Mouse (Mus musculus): ENCODE measurements around the gene Magi3. TPM values are rescaled to one million over a fixed set of nuclear protein-coding genes. Genes with fewer than 3 reads are reported as not detected.

Magi3 gene
- polyA plus RNA-seq, 1 experiment, result 10.3 TPM

GRCm38 (mm10) chr3:104235099-104235498, 14.9 kb upstream of the Magi3 start:
- 92% methylated on average over 5 of the region's 5 CpGs for WGBS
- no peaks in the 10 kb centered on the region for H3K27me3 ChIP-seq (ENCODE audit: control insufficient read depth, insufficient read depth, low read length)
- H3K4me1 ChIP-seq (ENCODE audit: control insufficient read depth, insufficient read depth, insufficient read length, low read length), result peaks cover 2% of the 10 kb centered on the region; the same call in 1 of the 2 replicates
- TF ChIP-seq CTCF (IDR thresholded peaks at IDR 0.05; ENCODE audit: extremely low read depth, insufficient read length, insufficient replicate concordance, low read depth, low read length) (no peak), POLR2A (IDR thresholded peaks at IDR 0.05; ENCODE audit: low read depth, low read length) (no peak)
- H3K36me3 ChIP-seq (ENCODE audit: control insufficient read depth, insufficient read depth, low read length), result no peaks in the 10 kb centered on the region
- H3K27ac ChIP-seq (ENCODE audit: insufficient read depth, low read depth, low read length), result no peak overlapping the region
- no peak overlapping the region for H3K4me3 ChIP-seq (ENCODE audit: low read depth, low read length)

DNA sequence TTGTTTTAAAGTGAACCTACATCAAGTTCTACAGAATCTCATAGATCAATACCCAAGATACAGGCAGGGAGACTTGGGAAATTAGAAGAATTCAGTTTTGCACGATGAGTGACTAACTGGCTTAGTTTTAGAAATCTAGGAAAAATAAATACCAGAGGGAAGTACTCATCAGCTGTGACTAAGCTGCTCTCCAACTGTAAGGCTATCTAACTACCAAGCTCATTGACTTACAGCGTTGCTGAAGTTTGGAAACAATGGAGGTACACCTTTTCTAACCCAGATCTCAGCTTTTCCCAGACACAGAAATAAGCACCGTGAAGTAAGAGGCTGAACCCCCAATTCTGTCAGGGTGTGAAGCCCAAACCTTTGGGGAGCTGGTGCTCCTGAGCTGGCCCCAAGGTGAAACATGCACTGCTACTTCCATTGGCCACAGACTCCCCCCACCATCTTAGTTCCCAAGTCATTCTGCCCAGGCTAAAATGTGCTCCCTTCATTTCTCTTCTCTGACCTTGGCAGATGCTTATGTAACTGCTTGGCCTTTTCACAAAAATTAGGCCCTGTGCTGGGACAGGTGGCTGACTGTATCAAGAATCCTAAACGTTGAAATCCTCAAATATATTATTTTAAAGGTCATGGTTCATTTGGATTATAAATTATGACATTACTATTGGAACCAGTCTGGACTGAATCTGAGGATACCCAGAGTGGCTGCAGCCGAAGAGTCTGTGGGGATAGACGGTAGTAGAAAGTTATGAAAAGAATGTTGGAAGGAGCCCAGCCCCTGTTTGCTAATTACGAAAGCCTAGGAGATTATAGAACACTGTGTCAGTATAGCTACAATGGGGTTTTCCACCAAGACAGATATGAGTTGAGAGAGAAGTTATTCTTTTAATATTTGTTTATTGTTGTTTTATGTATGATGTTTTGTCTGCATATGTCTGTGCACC, 13.5 kb upstream of the Magi3 start:
- 57% methylated on average over 7 of the region's 7 CpGs for WGBS
- peaks cover 2% of the 10 kb centered on the region; the same call in 1 of the 2 replicates for H3K4me1 ChIP-seq (ENCODE audit: control insufficient read depth, insufficient read depth, insufficient read length, low read length)
- no peak overlapping the region for H3K27ac ChIP-seq (ENCODE audit: insufficient read depth, low read depth, low read length)
- no peaks in the 10 kb centered on the region for H3K27me3 ChIP-seq (ENCODE audit: control insufficient read depth, insufficient read depth, low read length)
- no peaks in the 10 kb centered on the region for H3K36me3 ChIP-seq (ENCODE audit: control insufficient read depth, insufficient read depth, low read length)
- H3K4me3 ChIP-seq (ENCODE audit: low read depth, low read length), result no peak overlapping the region
- TF ChIP-seq POLR2A (IDR thresholded peaks at IDR 0.05; ENCODE audit: low read depth, low read length) (no peak), CTCF (IDR thresholded peaks at IDR 0.05; ENCODE audit: extremely low read depth, insufficient read length, insufficient replicate concordance, low read depth, low read length) (no peak)

DNA sequence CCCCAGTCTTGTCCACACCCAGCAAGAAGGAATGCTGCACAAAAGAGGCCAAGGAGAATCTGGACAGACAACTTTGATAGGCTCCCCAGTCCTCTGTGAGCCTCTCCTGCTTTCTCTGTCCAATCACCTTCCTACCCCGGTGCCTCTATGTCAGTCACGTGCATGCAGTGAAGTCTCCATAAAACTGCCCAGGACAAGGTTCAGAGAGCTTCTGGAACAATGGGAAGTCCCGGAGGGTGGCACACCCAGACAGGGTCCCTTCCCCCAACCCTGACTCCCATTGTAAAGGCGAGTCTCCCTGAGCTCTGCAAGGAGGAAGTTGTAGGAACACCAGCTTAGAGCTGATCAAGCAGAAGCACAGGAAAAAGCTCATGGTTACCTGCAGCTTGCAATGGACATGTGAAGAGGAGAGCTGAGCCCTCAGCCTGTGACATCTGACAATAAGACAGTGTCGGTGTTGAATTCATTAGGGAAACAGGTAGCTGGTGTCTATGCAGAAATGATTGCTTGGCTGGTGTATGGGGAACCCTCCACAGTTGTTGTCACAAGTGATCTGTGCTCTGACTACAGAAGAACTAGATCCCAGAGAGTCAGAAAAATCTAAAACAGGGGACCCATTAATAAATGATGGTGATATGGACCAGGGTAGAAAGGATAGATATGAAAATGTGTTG, 7.4 kb upstream of the Magi3 start:
- TF ChIP-seq CTCF (IDR thresholded peaks at IDR 0.05; ENCODE audit: extremely low read depth, insufficient read length, insufficient replicate concordance, low read depth, low read length), result no peak
- peak; percentile 45; the same call in 1 of the 2 replicates for TF ChIP-seq POLR2A (IDR thresholded peaks at IDR 0.05; ENCODE audit: low read depth, low read length)
- 18% methylated on average over 5 of the region's 5 CpGs for WGBS
- no peaks in the 10 kb centered on the region for H3K36me3 ChIP-seq (ENCODE audit: control insufficient read depth, insufficient read depth, low read length)
- peak overlapping the region; percentile 99 for H3K27ac ChIP-seq (ENCODE audit: insufficient read depth, low read depth, low read length)
- H3K27me3 ChIP-seq (ENCODE audit: control insufficient read depth, insufficient read depth, low read length), result no peaks in the 10 kb centered on the region
- no peak overlapping the region for H3K4me3 ChIP-seq (ENCODE audit: low read depth, low read length)
- peaks cover 14% of the 10 kb centered on the region; the same call in 1 of the 2 replicates for H3K4me1 ChIP-seq (ENCODE audit: control insufficient read depth, insufficient read depth, insufficient read length, low read length)

GRCm38 (mm10) chr3:104226731-104227130, 6.6 kb upstream of the Magi3 start:
- Histone ChIP-seq H3K36me3 (ENCODE audit: control insufficient read depth, insufficient read depth, low read length) (no peaks in the 10 kb centered on the region), H3K27me3 (ENCODE audit: control insufficient read depth, insufficient read depth, low read length) (no peaks in the 10 kb centered on the region), H3K4me1 (ENCODE audit: control insufficient read depth, insufficient read depth, insufficient read length, low read length) (peaks cover 14% of the 10 kb centered on the region; the same call in 1 of the 2 replicates), H3K4me3 (ENCODE audit: low read depth, low read length) (no peak overlapping the region; the same call in 1 of the 2 replicates), H3K27ac (ENCODE audit: insufficient read depth, low read depth, low read length) (peak overlapping the region; percentile 91)
- TF ChIP-seq POLR2A (IDR thresholded peaks at IDR 0.05; ENCODE audit: low read depth, low read length), result no peak
- TF ChIP-seq CTCF (IDR thresholded peaks at IDR 0.05; ENCODE audit: extremely low read depth, insufficient read length, insufficient replicate concordance, low read depth, low read length), result no peak
- 19% methylated on average over 7 of the region's 7 CpGs for WGBS

- H3K4me1 ChIP-seq (ENCODE audit: control insufficient read depth, insufficient read depth, insufficient read length, low read length), result peaks cover 4% of the 10 kb centered on the region; the same call in 1 of the 2 replicates
- 3% methylated on average over 11 of the region's 11 CpGs for WGBS
- no peaks in the 10 kb centered on the region for H3K27me3 ChIP-seq (ENCODE audit: control insufficient read depth, insufficient read depth, low read length)
- no peaks in the 10 kb centered on the region for H3K36me3 ChIP-seq (ENCODE audit: control insufficient read depth, insufficient read depth, low read length)
- H3K4me3 ChIP-seq (ENCODE audit: low read depth, low read length), result peak overlapping the region; percentile 58
- TF ChIP-seq CTCF (IDR thresholded peaks at IDR 0.05; ENCODE audit: extremely low read depth, insufficient read length, insufficient replicate concordance, low read depth, low read length) (no peak), POLR2A (IDR thresholded peaks at IDR 0.05; ENCODE audit: low read depth, low read length) (no peak)
- peak overlapping the region; percentile 93 for H3K27ac ChIP-seq (ENCODE audit: insufficient read depth, low read depth, low read length)
Observed at GRCm38 (mm10) chr3:104221156-104221555, 982 bp upstream of the Magi3 start.

DNA sequence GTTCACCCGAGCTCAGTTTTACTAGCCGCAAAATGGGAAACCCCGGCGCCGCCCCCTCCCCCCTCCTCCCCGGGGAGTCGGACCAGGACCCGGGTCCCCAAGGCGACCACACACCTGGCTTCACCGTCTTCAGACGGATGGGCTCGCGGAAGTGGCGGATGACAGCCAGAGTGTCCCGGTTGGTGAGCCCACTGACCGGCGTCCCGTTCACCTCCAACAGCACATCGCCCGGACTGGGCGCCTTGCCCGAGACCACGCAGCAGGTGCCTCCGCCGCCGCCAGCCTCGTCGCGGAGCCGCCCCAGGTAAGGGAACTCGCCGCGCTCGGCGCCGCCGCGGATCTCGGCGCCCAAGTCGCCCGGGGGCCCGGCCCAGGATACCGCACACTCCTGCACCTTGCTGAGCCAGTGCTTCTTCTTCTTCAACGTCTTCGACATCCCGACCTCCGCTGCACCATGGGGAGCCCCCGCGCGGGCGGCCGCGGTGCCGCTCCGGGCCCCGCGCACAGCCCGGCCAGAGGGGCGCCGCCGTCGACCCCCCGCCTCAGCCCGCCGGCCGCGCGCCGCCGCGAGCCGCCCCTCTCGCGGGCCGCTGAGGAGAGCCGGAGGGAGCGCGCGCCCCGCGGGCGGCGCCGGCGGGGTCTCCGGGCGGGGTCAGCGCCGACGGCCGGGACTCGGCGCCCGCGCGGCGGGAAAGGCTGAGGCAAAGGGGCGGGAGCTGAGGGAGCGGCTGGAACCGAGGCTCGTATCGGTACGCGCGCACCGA, 461 bp downstream of the Magi3 start:
- Histone ChIP-seq H3K36me3 (ENCODE audit: control insufficient read depth, insufficient read depth, low read length) (no peaks in the 10 kb centered on the region), H3K4me3 (ENCODE audit: low read depth, low read length) (peak overlapping the region; percentile 99), H3K4me1 (ENCODE audit: control insufficient read depth, insufficient read depth, insufficient read length, low read length) (peaks cover 3% of the 10 kb centered on the region; the same call in 1 of the 2 replicates), H3K27ac (ENCODE audit: insufficient read depth, low read depth, low read length) (peak overlapping the region; percentile 69), H3K27me3 (ENCODE audit: control insufficient read depth, insufficient read depth, low read length) (no peaks in the 10 kb centered on the region)
- TF ChIP-seq POLR2A (IDR thresholded peaks at IDR 0.05; ENCODE audit: low read depth, low read length), result no peak
- no peak for TF ChIP-seq CTCF (IDR thresholded peaks at IDR 0.05; ENCODE audit: extremely low read depth, insufficient read length, insufficient replicate concordance, low read depth, low read length)
- WGBS, result under 1% methylated on average over 100 of the region's 107 CpGs

All from small intestine, adult 2 months (tissue).